Mouse (Mus musculus) heart, postnatal 4 days (tissue): ENCODE measurements around the gene 0610012G03Rik. TPM values are rescaled to one million over a fixed set of nuclear protein-coding genes. Genes with fewer than 3 reads are reported as not detected.
A peak's percentile ranks its signal among the peaks of the same experiment; 100 is the strongest.
"Not testable (repeated sequence)": the region's sequence is repeated elsewhere in the genome, so short reads cannot be mapped to it uniquely, and the experiment has no call there.

Experiments used
- DNase-seq: peaks from one replicate; pipeline ENCODE4 v3.0.0; 2021
- total RNA-seq, 2 experiments: library from RNA; stranded (reverse); gene quantifications; 2 replicates each; pipeline ENCODE4 v1.2.3; 2021

0610012G03Rik gene
- 10 to 100 TPM; 60.4 to 66.7 TPM for total RNA-seq

DNA sequence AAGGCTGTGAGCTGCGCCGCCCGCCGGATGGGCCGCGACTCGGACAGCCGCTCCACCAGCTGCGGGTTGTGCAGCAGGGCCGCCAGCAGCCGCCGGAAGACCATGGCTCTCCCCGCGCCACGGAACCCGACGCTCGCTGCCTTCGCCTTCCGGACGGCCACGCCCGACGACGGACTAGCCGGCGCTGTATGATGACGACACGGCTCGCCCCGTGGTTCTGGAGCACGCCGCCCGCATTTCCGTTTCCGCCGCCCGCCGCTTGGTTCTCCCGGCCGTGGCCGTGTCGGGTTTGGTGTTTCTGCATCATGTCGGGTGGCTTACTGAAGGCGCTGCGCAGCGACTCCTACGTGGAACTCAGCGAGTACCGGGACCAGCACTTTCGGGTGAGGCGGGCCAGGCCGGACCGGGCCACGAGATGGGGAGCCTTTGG, at the start of gene 0610012G03Rik, which contains the start of gene Ncbp2:
Gene 0610012G03Rik (minus strand): TSS at position 150 of the 430 bp plus-strand sequence.
Gene Ncbp2 (plus strand): TSS at position 169 of the 430 bp plus-strand sequence.
- DNase-seq: peak; percentile 98

DNA sequence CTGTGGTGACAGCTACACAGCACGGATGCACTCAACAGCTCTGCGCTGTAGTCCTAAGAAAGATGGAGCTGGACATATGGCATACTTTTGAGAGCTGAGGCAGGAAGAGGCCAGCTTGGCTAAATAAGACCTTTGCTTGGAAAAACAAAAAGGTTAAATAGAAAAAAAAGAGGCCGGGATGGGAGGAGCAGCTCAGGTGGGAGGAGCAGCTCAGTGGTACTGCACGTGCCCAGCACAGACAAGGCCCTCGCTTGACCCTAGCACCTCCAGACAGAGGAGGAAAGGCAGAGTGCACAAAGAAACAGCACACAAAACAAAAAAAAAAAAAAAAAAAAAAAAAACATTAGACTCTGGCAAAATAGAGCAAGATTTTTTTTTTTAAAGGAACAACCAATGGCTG, 48.1 kb upstream of the 0610012G03Rik start:
- no peak for DNase-seq

DNA sequence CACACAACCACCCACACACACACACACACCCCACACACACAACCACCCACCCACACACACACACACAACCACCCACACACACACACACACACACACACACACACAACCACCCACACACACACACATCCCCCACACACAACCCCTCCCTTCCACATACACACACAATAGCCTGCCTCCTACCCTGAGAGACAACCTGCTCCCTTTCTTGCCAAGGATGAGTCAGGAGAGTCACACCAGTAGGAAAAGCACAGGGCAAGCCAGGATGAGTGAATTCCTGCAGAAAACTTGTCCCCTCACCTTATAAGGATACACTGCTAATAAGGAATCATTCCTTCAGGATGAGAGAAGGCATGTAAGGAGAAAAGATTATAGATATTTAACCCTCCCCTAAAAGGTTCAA, 45.7 kb upstream of the 0610012G03Rik start:
- no peak for DNase-seq

DNA sequence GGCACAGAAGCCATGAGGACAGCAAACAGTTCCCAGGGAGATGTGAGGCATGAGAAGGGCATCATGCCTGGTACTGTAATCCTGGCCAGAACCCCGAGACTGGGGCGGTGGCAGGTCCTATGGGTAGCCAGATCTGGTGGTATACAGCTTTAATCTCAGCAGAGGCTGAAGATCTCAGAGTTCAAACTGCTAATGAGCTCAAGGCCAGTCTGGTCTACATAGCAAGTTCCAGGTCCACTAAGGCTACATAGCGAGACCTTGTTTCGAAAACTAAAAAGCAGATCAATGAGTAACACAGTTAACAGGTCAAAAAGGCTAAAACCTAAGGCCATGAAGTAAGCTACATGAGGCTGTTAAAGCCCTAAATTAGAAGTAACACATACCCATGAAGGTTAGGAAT, 44.9 kb upstream of the 0610012G03Rik start:
- DNase-seq: no peak

DNA sequence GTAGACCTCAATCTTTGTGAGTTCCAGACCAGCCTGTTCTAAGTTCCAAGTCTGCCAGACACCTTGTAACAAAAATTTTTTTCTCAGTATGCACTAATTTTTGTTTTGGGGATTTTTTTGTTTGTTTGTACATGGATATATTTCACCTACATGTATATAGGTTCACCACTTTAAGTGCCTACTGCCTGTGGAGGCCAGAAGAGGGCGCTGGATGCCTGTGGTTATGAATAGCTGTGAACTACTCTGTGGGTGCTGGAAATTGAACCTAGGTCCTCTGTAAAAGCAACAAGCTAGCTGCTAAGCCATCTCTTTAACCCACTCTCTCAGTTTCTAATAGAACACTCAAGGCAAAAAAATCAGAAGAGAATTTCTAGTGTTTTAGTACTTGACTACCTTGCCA, 43.7 kb upstream of the 0610012G03Rik start:
- DNase-seq: no peak

DNA sequence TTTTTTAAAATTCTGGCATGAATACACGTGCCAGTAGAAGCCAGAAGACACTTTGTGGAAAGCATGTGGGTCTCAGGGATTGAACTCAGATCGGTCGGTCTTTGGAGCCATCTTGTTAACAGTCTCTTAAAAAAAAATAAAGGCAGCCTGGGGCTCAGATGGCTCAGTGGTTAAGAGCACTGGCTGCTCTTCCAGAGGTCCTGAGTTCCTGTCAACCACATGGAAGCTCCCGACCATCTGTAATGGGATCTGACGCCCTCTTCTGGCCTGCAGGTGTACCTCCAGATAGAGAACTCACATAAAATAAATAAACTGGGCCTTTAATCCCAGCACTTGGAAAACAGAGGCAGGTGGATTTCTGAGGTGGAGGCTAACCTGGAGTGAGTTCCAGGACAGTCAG, 32.7 kb upstream of the 0610012G03Rik start:
- no peak for DNase-seq

DNA sequence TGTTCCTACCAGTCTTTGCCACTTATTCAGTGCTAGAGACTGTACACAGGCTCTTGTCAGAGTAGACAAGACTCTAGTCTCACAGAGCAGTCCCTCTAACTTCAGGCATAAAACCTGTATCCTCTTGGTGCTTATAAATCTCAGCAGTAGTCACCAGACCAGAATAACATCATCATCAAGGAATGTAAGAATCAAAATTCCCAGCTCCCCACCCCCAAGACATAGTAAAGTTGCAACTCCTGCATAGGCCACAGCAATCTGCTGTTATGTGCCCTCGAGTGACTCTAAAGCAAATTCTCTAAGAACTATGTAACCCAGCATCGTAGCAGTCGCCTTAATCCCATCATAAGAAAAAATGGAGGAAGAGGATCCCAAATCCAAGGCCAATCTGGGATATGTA, 31.2 kb upstream of the 0610012G03Rik start:
- no peak for DNase-seq

DNA sequence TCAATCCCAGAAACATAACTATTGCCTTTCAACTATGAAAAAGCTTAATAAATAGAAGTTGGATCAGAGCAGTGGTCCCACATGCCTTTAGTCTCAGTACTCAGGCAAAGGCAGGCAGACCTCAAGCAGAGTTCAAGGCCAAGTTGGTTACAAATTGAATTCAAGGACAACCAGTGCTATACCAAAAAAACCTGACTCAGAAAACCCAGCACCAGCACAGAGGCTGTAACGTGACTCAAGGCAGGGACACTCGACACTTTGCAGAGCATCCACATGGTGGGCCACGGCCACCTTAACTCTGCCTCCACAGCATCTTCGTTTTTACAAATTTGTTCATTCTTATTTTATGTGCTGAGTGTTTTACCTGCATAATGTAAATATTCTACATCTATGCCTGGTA, 27.0 kb upstream of the 0610012G03Rik start:
- no peak for DNase-seq

DNA sequence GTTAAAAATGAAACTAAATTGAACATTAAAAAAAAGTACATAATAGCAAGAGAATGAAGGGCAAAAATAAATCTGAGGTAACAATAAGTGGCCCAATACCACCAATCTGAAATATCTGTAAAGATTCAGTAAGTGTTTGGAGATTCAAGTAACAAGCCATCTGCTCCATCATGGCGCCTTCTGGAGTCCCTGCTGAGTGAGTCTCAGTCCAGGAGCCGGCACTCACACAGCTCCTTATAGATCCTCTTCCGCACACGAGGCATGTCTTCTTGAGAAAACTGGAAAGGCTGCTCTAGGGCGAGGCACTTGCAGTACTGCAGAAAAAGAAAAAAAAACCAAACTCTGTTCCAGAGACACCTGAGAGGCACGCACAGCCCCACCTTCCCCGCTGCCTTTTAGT, 14.9 kb upstream of the 0610012G03Rik start:
- no peak for DNase-seq

DNA sequence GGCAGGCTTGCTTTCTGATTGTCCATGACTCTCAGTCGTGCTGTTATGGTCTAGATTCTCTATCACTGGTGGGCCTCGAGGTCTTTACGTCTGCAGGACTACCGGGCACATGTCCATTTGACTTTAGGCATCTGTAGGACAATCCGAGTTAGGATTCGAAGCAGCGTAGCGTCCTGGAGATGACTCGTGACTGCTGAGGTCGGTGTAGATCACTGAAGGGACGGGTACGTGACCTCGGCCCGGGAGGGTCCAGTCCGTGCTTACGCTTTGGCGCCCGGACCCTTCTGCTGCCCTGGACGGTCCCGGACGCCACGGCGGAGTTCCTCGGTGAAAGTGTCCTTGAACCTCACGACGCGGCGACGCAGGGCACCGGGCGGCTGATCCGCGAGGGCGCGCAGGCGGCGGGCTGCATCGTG, 385 bp downstream of the 0610012G03Rik start:
- DNase-seq: no peak

DNA sequence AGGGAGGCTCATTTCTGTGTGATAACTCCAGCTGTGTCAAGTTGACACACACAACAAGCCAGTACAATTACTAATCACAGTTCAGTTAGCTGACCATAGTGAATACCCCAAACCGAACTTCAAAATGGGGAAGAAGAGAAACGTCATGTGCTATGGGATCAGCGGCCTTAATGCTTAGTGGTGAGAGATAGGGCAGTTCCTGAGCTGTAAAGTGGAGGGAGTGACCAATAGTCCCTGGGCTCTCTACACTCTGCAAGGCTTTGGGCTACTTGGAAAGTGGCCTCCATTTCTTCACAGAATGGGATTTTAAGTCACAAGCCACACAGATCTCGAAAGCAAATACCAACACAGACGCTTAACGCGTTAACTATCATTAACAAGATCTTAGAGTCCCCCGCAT, 961 bp downstream of the 0610012G03Rik start:
- no peak for DNase-seq

DNA sequence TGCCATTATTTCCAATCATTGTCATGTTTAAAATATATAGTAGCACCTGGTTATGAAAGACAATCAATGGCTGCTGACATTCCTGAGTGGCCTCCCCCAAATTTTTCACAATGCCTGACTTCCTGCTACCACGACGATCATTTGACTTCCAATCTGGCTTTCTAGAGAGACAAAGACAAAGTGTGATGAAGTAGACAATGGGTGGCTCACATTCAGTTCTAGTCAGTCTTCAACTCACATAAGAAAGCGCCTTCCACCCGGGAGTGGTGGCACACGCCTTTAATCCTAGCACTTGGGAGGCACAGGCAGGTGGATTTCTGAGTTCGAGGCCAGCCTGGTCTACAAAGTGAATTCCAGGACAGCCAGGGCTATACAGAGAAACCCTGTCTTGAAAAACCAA, 2.3 kb downstream of the 0610012G03Rik start:
- not testable (repeated sequence) for DNase-seq

DNA sequence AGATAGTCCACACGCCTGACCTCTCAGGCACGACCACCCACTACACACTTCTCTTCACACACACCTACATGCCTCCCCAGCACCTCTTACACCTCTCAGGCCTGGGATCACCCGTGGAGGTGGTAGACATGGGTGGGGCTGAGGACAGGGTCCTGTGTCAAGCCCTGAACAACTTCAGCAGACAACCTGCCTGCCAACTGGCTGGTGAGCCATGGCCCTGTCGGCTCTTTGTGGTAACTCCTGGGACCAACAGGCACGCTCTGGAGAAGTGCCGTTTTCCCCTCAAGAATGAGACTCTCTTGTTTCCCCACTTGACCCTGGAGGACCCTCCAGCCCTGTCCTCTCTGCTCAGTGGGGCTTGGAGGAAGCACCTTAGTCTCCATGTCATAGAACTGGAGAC, 2.9 kb downstream of the 0610012G03Rik start:
- no peak for DNase-seq

DNA sequence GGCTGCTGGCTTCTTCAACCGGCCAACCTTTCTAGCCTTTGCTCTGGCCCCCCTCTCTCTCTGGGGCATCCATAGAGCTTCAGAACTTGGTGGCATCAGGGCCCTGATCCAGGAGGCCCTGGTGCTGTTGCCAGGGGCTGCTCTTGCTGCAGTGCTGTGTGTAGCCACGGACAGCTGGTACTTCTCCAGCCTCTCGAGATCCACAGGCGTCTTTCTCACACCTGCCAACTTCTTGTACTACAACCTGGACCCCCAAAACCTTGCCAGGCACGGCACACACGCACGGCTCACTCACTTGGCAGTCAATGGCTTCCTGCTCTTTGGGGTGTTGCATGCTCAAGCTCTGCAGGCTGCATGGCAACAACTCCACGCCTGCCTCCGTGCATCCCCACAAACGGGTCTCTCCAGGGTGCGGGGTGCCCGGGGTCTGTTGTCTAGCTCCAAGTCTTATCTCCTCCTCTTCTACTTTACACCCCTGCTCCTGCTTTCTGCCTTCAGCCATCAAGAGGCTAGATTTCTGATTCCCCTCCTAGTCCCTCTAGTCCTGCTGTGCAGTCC, 3.5 kb downstream of the 0610012G03Rik start:
- no peak for DNase-seq

DNA sequence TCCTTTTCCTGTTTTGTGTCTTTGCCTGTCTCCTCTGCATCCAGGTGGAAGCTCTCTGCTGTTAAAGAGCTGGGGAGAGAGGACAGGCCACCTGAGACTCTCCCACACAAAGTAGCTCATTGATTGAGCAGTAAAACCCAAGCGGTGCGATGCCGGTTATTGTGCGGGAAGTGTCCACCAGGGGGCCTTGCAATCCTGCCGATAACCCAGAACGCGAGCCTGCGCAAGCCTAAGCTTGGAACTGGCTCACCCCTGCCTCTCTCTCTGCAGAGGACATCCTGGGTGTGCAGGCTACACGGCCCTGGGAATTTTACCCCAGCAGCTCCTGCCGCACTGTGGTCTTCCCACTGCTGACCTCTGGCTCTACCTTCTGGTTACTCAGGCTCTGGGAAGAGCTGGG, 4.3 kb downstream of the 0610012G03Rik start:
- DNase-seq: peak; percentile 87

DNA sequence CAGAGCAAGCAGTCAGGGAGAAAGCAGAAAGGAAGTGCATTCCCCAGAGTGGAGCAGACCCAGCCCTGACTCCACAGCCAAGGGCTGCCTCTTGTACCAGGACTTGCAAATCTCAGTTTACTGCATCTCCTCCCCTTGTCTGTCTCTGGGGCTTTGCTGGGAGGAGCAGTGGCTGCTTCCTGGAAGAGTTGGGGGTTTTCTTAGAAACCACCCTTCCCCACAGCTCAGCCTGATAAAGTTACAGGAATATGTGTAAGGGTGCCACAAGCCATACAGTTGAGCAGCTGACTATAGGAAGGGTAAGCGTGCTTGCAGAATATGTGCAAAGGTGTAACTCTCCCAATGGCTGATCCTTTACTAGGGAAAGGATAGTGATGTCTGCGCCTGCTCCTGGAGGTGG, 7.7 kb downstream of the 0610012G03Rik start:
- no peak for DNase-seq

DNA sequence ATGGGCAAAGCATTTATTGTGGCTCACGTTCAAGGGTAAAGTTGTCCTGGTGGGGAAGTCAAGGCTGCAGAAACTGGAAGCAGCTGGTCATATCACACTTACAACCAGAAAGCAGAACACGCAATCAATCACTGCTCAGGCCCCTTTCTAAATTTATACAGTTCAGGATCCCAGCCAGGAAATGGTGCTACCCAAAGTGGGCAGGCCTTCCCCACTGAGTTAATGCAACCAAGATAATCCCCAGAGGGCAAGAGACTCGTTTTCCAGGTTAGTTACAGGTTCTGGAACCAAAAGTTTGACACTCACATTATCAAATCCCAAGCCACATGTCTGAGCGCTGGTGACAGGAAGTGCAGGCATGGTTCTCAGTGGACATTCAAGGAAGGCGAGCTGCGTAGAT, 9.4 kb downstream of the 0610012G03Rik start:
- DNase-seq: no peak

DNA sequence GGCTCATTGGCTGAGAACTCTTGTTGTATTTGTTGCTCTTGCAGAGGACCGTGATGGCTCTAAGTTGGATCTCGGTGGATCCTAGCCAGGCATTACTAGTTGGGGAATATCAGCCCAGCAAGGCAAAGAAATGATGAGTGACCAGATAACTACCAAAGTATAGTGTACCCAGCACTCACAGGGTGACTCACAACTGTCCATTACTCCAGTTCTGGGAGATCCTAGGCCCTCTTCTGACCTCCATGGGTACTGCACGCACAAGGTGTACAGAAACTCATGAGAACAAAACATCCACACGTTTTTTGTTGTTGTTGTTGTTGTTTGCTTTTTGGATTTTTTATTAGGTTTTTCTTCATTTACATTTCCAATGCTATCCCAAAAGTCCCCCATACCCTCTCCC, 11.7 kb downstream of the 0610012G03Rik start:
- DNase-seq: no peak

DNA sequence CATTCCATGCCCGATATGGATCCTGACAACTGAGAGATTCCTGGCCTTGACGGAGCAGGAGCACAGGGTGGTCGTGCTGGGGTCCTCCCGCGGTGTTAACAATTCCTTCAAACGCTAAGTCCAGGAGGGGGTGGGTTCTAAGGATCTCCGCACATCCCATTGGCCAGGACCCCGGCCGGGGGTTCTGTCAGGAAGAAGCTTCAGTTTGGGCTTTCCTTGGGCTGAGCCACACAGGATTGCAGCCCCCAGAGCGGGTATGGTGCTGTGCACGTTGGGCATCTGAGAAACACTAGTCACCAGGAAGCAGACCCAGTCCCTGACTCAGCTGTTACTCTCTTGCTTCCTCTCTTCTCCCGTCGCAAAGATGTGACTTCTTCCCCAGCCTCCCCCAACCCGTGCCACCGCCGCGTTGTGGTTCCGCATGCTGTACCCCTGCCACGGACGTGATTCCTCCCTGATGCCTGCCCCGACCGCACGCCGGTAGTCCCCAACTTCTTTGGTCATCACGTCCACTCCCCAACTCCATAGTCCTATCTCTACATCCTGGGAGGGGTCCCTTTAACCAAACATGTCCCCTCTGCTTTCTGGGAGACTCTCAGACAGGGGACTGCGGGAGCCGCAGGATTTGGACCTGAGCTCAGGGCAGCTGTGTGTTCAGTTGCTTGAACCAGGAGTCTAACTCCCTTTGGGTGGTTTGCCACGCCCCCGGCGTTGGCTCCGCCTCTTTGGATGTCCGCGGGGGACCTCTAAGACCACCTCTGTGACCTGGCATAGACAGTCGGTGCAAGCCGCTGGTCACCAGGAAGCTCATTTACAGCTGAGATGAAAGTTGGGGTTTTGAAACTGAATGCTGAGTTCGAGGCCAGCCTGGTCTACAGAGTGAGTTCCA, 13.0 kb downstream of the 0610012G03Rik start:
- no peak for DNase-seq

DNA sequence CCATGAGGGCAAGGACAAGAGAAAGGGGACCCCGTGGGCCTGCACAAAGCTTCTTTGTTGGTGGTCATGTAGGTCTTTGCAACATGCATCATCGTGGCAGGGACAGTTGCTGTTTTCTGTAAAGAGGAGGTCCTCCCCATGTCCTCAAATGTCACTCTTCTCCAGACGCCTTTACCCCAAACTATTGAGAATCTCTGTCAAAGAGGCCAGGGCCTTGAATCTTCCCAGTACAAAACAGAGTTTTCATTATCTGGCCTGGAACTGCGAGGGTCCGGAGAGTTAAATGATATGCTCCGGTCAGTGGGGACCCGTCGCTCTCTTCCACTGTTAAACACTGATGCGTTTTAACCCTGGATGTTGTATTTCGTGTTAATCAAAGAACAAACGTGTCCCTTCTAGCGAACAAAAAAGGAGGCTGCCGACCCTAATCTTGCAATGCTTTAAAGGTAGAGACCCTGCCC, 13.7 kb downstream of the 0610012G03Rik start:
- DNase-seq: no peak

DNA sequence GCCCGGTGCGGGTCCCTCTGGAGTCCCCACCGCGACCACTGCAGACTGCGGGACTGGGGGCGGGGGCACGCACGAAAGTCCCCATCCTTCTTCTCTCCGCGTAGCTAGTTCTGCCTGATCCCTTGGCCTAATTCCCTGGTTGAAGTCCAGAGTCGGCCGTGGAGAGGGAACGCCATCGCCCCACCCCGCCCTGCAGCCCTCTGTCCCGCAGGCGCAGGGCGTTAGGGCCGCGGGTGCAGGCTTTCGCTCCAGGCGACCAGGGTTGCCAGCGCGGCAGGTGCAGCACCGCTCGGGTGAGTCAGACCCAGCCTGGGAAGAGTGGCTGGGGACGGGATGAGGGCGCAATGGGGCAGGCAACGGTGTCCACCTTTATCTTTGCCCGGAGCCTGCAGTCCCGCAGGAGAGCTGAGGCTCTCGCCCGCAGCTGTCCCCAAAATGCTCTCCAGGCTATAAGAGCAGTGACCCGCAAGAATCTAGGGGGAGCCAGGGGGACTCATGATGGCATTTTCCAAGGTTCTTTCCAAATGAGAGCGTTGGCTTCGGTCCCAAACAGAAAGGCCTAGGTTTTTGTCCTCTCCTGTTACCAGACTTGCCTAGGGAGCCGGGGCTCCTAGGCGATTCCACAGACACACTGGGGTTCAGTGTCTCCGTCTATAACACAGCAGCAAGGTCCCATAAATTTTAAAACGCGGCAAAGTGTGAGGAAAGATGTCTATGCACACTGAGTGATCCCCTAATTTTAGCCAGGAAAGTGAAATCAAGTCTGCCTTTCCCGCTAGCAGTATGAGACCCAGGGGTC, 14.3 kb downstream of the 0610012G03Rik start, which contains the start of gene Pigz:
Gene Pigz (plus strand): TSS at position 101 of the 799 bp plus-strand sequence.
- DNase-seq: peak; percentile 58

DNA sequence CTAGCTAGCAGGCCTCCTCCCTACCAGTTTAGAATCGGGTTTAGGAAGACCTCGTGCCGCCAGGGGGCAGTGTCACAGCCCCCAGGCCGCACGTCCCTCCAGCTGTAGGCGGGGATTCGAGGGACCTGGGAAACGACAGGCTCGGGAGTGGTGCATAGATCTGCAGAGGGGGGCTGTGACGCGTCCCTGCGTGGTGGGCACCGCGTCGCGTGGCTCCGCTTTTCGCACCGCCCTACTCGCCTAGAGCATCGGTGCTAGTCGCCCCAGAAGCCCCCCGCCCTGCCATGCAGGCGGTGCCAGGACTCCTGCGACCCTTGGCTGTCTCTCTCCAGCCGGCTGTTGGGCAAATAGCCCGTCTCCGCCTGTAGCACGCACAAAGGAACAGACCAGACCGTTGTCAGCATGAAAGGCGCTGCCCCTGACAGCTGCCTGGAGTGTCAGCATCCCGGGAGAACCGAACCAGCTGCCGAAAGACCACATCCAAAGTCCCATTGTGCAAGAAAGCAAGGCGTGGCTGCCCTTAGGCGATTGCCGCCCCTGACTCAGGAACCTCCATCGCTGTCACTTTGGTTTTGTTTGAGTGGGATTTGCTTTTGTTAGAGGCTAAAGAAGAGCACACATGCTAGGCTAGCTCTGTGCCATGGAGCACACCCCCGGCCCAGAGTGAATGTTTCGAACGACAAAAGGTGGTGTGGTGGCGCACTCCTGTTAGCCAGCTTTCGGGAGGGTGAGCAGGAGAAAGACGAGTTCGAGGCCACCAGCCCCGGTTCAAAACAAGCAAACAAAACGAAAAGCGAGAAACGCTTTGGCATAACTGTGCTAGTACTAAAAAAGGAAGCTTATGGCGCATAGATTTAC, 15.2 kb downstream of the 0610012G03Rik start:
- peak; percentile 92 for DNase-seq
